Mouse (Mus musculus) embryonic facial prominence, embryonic 15.5 days (tissue): ENCODE measurements around the gene Tbck. TPM values are rescaled to one million over a fixed set of nuclear protein-coding genes. Genes with fewer than 3 reads are reported as not detected.
A peak's percentile ranks its signal among the peaks of the same experiment; 100 is the strongest.

Experiments
- ATAC-seq: fragments of 200-750 bp; cut with Nextera tagmentation; 2 replicates; pipeline ENCODE4 v1.8.0; 2017; ENCODE audit warnings: low read depth, moderate TSS enrichment; ENCODE audit not compliant: insufficient number of reproducible peaks, low FRiP score, low TSS enrichment
- H3K27ac ChIP-seq: fragments of 300-500 bp; sonication (generic); replicated peaks from 2 replicates; pipeline ENCODE4 v1.5.1; 2015; ENCODE audit warnings: mild to moderate bottlenecking, inconsistent platforms
- H3K27me3 ChIP-seq: fragments of 300-500 bp; sonication (generic); 2 replicates; pipeline ENCODE4 v1.6.1; 2015; ENCODE audit warnings: inconsistent platforms
- H3K36me3 ChIP-seq: fragments of 300-500 bp; sonication (generic); 2 replicates; pipeline ENCODE4 v1.6.1; 2015; ENCODE audit warnings: mild to moderate bottlenecking, inconsistent platforms
- H3K4me1 ChIP-seq: fragments of 300-500 bp; sonication (generic); 2 replicates; pipeline ENCODE4 v1.6.1; 2015; ENCODE audit warnings: inconsistent platforms
- H3K4me2 ChIP-seq: fragments of 300-500 bp; sonication (generic); replicated peaks from 2 replicates; pipeline ENCODE4 v1.6.1; 2015; ENCODE audit warnings: mild to moderate bottlenecking, inconsistent platforms
- H3K4me3 ChIP-seq: fragments of 300-500 bp; sonication (generic); replicated peaks from 2 replicates; pipeline ENCODE4 v1.5.1; 2015; ENCODE audit warnings: mild to moderate bottlenecking, inconsistent platforms
- H3K9ac ChIP-seq: fragments of 300-500 bp; sonication (generic); 2 replicates; pipeline ENCODE4 v1.6.1; 2015; ENCODE audit warnings: inconsistent platforms
- H3K9me3 ChIP-seq: fragments of 300-500 bp; sonication (generic); replicated peaks from 2 replicates; pipeline ENCODE4 v1.6.1; 2016; ENCODE audit warnings: inconsistent platforms
- WGBS: fragments of 180-500 bp; shearing (Covaris S2); methylation state at CpG from one replicate; pipeline ENCODE4 v1.1.7; 2015; 5-methylcytosine and 5-hydroxymethylcytosine counted together
- polyA plus RNA-seq: library from polyadenylated mRNA; unstranded; fragments of >200 nt; fragmentation: Nextera tagmentation; extraction: Ambion mirVana; gene quantifications from 2 replicates; pipeline ENCODE4 v1.2.1, GENCODE M21; 2015

Gene Tbck
- polyA plus RNA-seq, 1 experiment from 2014 or later = 25.0 TPM

DNA sequence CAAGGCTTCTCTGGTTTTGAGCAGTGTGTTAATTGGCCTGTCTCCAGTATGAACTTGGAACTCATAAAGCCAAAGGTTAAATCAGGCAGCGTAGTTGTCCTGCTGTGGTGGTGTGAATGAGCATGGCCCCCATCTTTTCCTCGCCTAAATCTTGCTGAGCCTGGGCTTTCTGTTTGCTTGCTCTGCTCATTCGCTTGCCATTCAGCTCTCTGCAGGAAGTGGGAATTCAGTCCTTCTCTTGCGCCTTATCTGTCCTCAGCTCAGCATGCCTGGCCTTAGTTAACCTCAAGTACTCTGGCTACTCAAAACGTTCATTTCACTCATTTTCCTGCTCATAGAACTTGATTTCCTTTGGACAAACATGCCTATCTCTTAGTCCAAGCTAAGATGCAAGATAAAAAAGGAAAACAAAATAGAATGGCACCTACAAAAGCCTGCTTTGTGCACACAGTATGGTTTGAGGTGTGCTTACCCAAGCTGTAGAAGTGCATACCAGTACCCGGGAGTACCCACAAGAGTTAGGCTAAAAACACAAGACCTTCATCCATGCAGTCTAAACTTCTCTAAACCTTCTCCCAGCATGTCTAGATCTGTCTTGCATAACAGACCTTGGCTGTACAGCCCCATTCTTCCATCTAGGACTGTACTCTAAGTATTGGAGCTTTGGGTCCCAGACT, 151.3 kb downstream of the Tbck start:
- no peak overlapping the region for H3K9ac ChIP-seq
- ATAC-seq = no peak
- H3K4me2 ChIP-seq = no peak overlapping the region
- no peak overlapping the region for H3K27ac ChIP-seq
- H3K4me3 ChIP-seq = no peak overlapping the region
- no peaks in the 10 kb centered on the region for H3K9me3 ChIP-seq
- peaks cover 32% of the 10 kb centered on the region for H3K36me3 ChIP-seq
- 87% methylated on average over 6 of the region's 6 CpGs for WGBS
- H3K27me3 ChIP-seq = no peaks in the 10 kb centered on the region
- no peaks in the 10 kb centered on the region for H3K4me1 ChIP-seq

DNA sequence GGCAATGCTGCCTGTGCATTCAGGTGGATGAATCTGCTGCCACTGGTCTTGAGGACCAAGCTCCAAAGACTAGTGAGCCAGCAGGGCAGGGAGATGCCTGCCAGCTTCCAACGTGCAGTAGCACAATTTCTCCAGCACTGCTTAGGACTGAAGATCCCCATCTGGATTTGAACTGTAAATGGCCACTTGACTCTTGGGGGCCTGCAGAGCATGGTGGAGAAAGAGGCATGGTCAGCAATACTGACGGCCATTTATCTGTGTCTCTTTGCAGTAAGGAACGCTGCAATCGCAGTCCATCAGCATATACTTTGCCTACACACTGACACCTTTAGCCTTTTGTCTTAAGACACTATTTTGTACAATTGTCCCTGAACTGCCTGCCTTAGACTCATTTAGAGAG, 153.2 kb downstream of the Tbck start:
- Histone ChIP-seq H3K27me3 (no peaks in the 10 kb centered on the region), H3K36me3 (peaks cover 32% of the 10 kb centered on the region), H3K4me2 (no peak overlapping the region), H3K9me3 (no peaks in the 10 kb centered on the region), H3K27ac (no peak overlapping the region), H3K4me3 (no peak overlapping the region), H3K4me1 (no peaks in the 10 kb centered on the region), H3K9ac (no peak overlapping the region)
- WGBS = 82% methylated on average over 4 of the region's 4 CpGs
- ATAC-seq = no peak

DNA sequence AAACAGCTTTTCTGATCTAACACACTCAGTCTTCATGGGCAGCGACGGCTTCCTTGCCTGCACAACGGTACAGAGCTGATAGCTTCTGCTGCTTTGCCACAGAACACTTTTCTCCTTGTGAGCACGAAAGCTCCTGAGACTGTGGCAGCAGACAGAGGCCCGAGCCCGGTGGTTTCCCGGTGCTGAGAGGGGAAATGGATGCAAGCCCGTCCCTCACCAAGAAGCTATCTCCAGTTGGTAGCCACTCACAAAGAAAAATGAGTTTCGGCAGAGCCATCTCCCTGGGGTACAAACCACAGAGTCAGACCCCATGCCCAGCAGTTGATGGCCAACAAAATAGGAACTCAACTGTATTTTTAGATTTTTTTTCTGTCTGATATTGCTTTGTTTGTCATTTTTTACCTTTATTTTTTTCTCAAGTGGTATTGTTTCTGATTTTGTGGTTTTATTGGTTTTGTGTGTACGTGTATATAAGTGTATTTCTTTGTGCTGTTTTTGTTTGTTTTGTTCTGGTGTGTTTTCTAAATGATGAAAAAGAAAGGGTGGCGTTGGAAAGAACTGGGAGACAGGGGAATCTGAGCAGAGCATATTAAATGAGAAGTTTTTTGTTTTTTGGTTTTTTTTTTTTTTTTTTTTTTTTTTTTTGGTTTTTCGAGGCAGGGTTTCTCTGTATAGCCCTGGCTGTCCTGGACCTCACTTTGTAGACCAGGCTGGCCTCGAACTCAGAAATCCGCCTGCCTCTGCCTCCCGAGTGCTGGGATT, 154.9 kb downstream of the Tbck start:
- Histone ChIP-seq H3K36me3 (peaks cover 32% of the 10 kb centered on the region), H3K4me3 (no peak overlapping the region), H3K4me2 (no peak overlapping the region), H3K4me1 (no peaks in the 10 kb centered on the region), H3K9me3 (no peaks in the 10 kb centered on the region), H3K27ac (no peak overlapping the region), H3K27me3 (no peaks in the 10 kb centered on the region), H3K9ac (no peak overlapping the region)
- ATAC-seq = no peak
- 87% methylated on average over 15 of the region's 15 CpGs for WGBS

DNA sequence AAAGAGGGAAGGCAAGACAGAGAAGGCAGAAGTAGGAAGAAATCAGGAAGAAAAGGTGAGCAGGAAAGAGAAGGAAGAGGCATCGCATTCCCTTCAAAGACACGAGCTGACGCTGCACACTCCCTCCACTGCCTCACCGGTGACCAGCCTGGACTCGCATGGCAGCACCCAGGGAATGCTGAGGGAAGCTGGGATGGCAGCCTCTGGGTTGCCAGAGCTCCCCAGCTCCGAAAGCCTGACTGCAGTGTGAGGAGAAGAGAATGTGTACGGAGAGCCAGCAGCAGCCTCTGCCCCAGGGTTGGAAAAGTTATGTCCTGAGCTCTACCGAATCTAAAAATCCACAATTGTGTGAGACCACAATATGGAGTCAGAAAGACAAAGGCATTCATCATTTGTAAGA, 155.6 kb downstream of the Tbck start:
- Histone ChIP-seq H3K4me1 (no peaks in the 10 kb centered on the region), H3K27me3 (no peaks in the 10 kb centered on the region), H3K4me2 (no peak overlapping the region), H3K4me3 (no peak overlapping the region), H3K9ac (no peak overlapping the region), H3K9me3 (no peaks in the 10 kb centered on the region), H3K36me3 (peaks cover 32% of the 10 kb centered on the region), H3K27ac (no peak overlapping the region)
- no peak for ATAC-seq
- WGBS = 83% methylated on average over 8 of the region's 8 CpGs

DNA sequence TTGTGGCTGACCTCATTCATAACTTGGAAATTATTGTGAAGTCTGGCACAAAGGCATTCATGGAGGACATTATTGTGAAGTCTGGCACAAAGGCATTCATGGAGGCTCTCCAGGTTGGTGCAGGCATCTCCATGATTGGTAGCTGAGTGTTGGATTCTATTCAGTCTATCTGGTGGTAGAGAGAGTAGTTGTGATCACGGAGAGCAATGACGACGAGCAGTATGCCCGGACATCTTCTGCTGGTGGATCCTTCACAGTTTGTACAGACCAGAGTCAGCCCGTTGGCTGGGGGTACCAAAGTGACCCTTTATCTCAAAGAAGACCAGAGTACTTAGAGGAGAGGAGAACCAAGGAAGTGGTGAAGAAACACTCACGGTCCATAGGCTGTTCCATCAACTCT, 158.7 kb downstream of the Tbck start:
- Histone ChIP-seq H3K4me1 (no peaks in the 10 kb centered on the region), H3K27me3 (no peaks in the 10 kb centered on the region), H3K36me3 (peaks cover 27% of the 10 kb centered on the region), H3K27ac (no peak overlapping the region), H3K9me3 (no peaks in the 10 kb centered on the region), H3K9ac (no peak overlapping the region), H3K4me2 (no peak overlapping the region), H3K4me3 (no peak overlapping the region)
- ATAC-seq = no peak
- 95% methylated on average over 6 of the region's 6 CpGs for WGBS

DNA sequence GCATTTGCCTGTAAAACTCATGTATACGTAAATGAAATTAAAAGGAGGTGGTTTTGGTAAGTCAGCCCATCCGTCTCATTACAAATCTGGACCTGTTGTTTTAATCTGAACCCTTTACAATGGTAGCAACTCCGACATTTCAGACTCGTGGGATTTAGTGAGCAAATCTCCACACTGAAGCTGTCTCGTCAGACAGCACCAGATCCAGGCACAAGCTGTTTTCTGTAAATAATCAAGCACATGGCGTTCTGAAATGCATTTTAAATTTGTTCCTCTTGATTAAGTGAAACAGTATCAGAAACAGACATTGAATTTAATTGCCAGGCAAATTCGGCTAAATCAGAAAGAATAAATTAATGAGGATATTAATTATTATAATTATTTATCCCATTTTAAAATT, 165.7 kb downstream of the Tbck start:
- no peaks in the 10 kb centered on the region for H3K27me3 ChIP-seq
- no peaks in the 10 kb centered on the region for H3K36me3 ChIP-seq
- no peak overlapping the region for H3K9ac ChIP-seq
- H3K4me2 ChIP-seq = no peak overlapping the region
- no peaks in the 10 kb centered on the region for H3K9me3 ChIP-seq
- H3K4me1 ChIP-seq = peaks cover 6% of the 10 kb centered on the region; the same call in 1 of the 2 replicates
- H3K4me3 ChIP-seq = no peak overlapping the region
- H3K27ac ChIP-seq = no peak overlapping the region
- ATAC-seq = no peak
- 45% methylated on average over 7 of the region's 7 CpGs for WGBS

DNA sequence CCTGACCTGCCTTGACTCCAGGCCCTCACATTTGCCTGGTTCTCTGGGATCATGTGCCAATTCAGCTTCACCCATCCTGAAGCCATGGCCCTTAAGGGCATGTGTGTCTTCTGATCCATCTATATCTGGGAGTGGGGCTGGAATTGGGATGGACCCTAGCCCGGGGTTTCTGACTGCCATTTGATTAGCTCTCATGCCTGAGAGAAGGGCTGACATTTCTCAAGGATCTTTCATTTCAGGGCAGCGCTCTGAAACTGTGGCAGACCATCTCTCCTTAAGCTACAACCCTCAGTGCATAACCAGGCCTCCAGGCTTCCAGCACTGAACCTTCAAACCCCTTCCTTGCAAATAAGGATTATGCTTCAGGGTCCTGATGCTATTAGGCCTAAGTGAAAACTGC, 166.5 kb downstream of the Tbck start:
- no peaks in the 10 kb centered on the region for H3K36me3 ChIP-seq
- H3K27me3 ChIP-seq = no peaks in the 10 kb centered on the region
- H3K9ac ChIP-seq = no peak overlapping the region
- peaks cover 6% of the 10 kb centered on the region; the same call in 1 of the 2 replicates for H3K4me1 ChIP-seq
- H3K27ac ChIP-seq = no peak overlapping the region
- no peaks in the 10 kb centered on the region for H3K9me3 ChIP-seq
- H3K4me2 ChIP-seq = no peak overlapping the region
- no peak for ATAC-seq
- WGBS = 82% methylated on average over 2 of the region's 2 CpGs
- no peak overlapping the region for H3K4me3 ChIP-seq

DNA sequence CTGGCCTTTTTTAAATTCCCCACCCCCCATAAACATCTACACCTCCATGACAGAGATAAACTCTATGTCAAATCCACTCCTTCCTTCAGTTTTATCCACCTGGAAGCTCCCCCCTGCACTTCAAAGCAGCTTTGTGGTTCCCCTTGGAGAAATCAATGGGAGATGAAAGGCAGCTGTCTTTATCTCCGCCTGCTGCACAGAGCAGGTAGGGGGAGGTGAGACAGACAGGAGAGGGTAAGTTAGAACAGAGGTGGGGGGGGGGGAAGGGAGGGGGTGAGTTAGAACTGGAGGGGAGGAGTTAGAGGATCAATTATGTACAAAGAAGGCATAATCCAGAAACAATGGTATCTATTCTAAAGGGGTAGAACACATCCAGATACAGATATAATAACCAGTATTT, 167.5 kb downstream of the Tbck start:
- no peak overlapping the region for H3K27ac ChIP-seq
- no peaks in the 10 kb centered on the region for H3K9me3 ChIP-seq
- WGBS = 70% methylated on average over 1 of the region's 1 CpGs
- H3K36me3 ChIP-seq = no peaks in the 10 kb centered on the region
- no peak for ATAC-seq
- H3K4me1 ChIP-seq = peaks cover 6% of the 10 kb centered on the region; the same call in 1 of the 2 replicates
- no peak overlapping the region for H3K4me3 ChIP-seq
- H3K9ac ChIP-seq = no peak overlapping the region
- no peaks in the 10 kb centered on the region for H3K27me3 ChIP-seq
- H3K4me2 ChIP-seq = no peak overlapping the region

DNA sequence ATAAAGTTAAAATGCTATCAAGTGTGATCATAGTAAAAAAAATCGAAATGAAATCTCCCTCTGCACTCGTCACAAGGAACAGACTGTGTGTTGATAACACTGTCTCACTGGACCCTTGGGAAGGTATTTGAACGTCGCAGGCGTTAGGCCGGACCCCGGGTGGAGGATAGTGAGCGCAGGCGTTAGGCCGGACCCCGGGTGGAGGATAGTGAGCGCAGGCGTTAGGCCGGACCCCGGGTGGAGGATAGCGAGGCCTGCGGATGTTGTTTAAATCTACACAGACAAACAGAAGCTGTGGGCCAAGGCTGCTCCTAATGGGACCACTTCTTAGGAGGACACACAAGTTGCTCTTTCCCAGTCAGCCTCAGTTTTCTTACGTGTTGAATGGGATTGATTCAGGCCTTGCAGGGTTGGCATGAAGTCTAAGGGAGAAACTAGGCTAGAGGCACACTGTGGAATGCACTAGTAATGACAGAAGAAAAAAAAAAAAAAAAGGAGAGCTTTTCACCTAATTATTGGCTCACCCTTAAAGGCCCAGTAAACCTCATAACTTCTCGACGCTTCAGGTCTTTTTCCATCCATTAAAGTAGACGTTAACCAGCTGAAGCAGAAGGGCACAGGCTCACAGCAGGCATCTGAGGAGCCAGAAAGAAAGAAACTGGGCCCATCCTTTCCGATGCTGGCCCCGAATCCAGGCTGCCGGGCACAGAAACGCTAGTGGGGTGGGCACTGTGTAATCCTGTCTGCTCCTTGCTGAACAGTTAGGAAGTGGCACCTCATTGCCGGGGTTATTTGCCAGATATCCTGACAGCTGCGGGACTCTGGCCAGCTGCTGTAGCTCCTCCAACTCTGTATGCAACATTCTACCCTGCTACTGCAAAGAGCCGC, 168.1 kb downstream of the Tbck start:
- no peaks in the 10 kb centered on the region for H3K9me3 ChIP-seq
- no peak overlapping the region for H3K9ac ChIP-seq
- H3K4me3 ChIP-seq = no peak overlapping the region
- H3K27ac ChIP-seq = 0 out of 2 replicates have a peak overlapping the region, but pooled peaks have one; percentile 12
- peaks cover 6% of the 10 kb centered on the region; the same call in 1 of the 2 replicates for H3K4me1 ChIP-seq
- H3K27me3 ChIP-seq = no peaks in the 10 kb centered on the region
- no peaks in the 10 kb centered on the region for H3K36me3 ChIP-seq
- no peak overlapping the region for H3K4me2 ChIP-seq
- WGBS = 68% methylated on average over 28 of the region's 28 CpGs
- ATAC-seq = no peak

DNA sequence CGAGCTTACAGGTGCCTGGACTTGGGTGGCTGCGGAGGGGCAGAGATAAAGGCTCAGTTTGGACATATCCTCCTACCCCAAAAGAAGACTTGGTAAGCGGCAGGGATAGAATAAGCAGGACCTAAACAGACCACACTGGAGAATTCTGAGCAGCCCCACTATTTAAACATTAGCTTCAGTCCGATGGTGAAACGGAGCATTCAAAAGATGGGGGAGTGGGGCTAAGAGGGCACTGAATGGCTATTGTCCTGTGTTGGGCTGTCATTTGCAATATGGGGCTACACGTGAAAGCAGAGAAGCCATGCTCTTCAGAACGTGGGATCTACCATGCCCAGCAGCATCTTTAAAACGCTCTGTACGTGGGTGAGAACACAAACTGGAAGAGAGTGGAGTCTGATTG, 170.3 kb downstream of the Tbck start:
- H3K9me3 ChIP-seq = no peaks in the 10 kb centered on the region
- peaks cover 6% of the 10 kb centered on the region; the same call in 1 of the 2 replicates for H3K4me1 ChIP-seq
- H3K27ac ChIP-seq = no peak overlapping the region
- no peaks in the 10 kb centered on the region for H3K36me3 ChIP-seq
- H3K4me2 ChIP-seq = no peak overlapping the region
- no peaks in the 10 kb centered on the region for H3K27me3 ChIP-seq
- no peak overlapping the region for H3K9ac ChIP-seq
- H3K4me3 ChIP-seq = no peak overlapping the region
- WGBS = 81% methylated on average over 9 of the region's 9 CpGs
- no peak for ATAC-seq
